Mouse (Mus musculus) heart, adult 9 months (tissue): ENCODE measurements at regions not wholly inside any gene's neighbourhood (a gene's known extent, or its start where the extent isn't known, plus 50 kb on each side); places are given as distances from the start of the nearest gene placed in this dataset.
A peak's percentile ranks its signal among the peaks of the same experiment; 100 is the strongest.

Source experiments
- DNase-seq, 2 experiments: peaks; one replicate each; pipeline ENCODE4 v3.0.0; 2022; ENCODE audit warnings: low spot score in 2 of 2

DNA sequence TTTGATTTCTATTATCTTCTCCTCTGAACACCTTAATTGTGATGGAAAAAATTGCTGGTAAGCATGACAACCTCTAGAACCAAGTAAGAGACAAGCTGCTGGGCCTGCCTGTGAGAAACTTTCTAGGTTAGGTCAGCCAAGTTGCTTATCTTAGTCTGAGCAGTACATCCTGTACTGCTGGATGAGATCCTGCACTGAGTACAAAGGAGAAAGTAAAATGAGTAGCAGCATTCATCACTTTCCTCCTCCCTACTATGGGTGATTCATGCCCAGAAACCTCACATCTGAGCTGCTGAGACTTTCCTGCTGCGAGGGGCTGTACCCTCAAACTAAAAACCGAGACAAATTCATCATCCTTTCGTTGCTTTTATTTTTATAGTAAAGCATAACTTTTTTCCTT, 902.6 kb upstream of the Cntnap5a start:
- peak; percentile 0 to 9 for DNase-seq
